Mouse (Mus musculus): ENCODE data around the gene Txnip. TPM values are rescaled to one million over a fixed set of nuclear protein-coding genes. Genes with fewer than 3 reads are reported as not detected.

Gene Txnip
- polyA plus RNA-seq, 1 experiment, result 1.2 TPM

- H3K36me3 ChIP-seq (ENCODE audit: control insufficient read depth, insufficient read depth), result no peaks in the 10 kb centered on the region
- H3K79me3 ChIP-seq (ENCODE audit: low read depth), result no peaks in the 10 kb centered on the region
- H3ac ChIP-seq (ENCODE audit: control insufficient read depth, insufficient read length, low read depth), result no peak overlapping the region
- H3K27me3 ChIP-seq (ENCODE audit: control insufficient read depth, insufficient read depth, insufficient read length), result no peaks in the 10 kb centered on the region
- TF ChIP-seq MYOG (IDR thresholded peaks at IDR 0.05; ENCODE audit: control insufficient read depth, extremely low read depth, insufficient read length) (no peak), MAX (IDR thresholded peaks at IDR 0.05) (no peak), CEBPB (IDR thresholded peaks at IDR 0.05; ENCODE audit: low read depth) (no peak), CTCF (IDR thresholded peaks at IDR 0.05; ENCODE audit: control insufficient read depth, insufficient read depth, insufficient read length) (no peak), FOSL1 (IDR thresholded peaks at IDR 0.05; ENCODE audit: insufficient read depth, low read length, poor library complexity, severe bottlenecking) (no peak), MYOD1 (IDR thresholded peaks at IDR 0.05; ENCODE audit: control insufficient read depth, insufficient read length, low read depth) (no peak), USF1 (IDR thresholded peaks at IDR 0.05; ENCODE audit: low read depth) (no peak)
- H3K4me3 ChIP-seq (ENCODE audit: insufficient read depth, poor library complexity, severe bottlenecking), result no peak overlapping the region
- H3K79me2 ChIP-seq (ENCODE audit: control insufficient read depth, insufficient read depth), result no peaks in the 10 kb centered on the region
These were observed 2.4 kb downstream of the Txnip start for GRCm38 (mm10) chr3:96559911-96560850.

- no peaks in the 10 kb centered on the region for H3K79me3 ChIP-seq (ENCODE audit: low read depth)
- no peaks in the 10 kb centered on the region for H3K79me2 ChIP-seq (ENCODE audit: control insufficient read depth, insufficient read depth)
- no peak overlapping the region for H3ac ChIP-seq (ENCODE audit: control insufficient read depth, insufficient read length, low read depth)
- no peak overlapping the region for H3K4me3 ChIP-seq (ENCODE audit: insufficient read depth, poor library complexity, severe bottlenecking)
- TF ChIP-seq FOSL1 (IDR thresholded peaks at IDR 0.05; ENCODE audit: insufficient read depth, low read length, poor library complexity, severe bottlenecking), result no peak
- H3K27me3 ChIP-seq (ENCODE audit: control insufficient read depth, insufficient read depth, insufficient read length), result no peaks in the 10 kb centered on the region
- no peaks in the 10 kb centered on the region for H3K36me3 ChIP-seq (ENCODE audit: control insufficient read depth, insufficient read depth)
These were observed 3.3 kb downstream of the Txnip start for GRCm38 (mm10) chr3:96560881-96561668.

- Histone ChIP-seq H3K79me3 (ENCODE audit: low read depth) (no peaks in the 10 kb centered on the region), H3K4me3 (ENCODE audit: insufficient read depth, poor library complexity, severe bottlenecking) (no peak overlapping the region), H3K36me3 (ENCODE audit: control insufficient read depth, insufficient read depth) (no peaks in the 10 kb centered on the region), H3ac (ENCODE audit: control insufficient read depth, insufficient read length, low read depth) (no peak overlapping the region), H3K27me3 (ENCODE audit: control insufficient read depth, insufficient read depth, insufficient read length) (no peaks in the 10 kb centered on the region), H3K79me2 (ENCODE audit: control insufficient read depth, insufficient read depth) (no peaks in the 10 kb centered on the region)
- no peak for TF ChIP-seq CEBPB (IDR thresholded peaks at IDR 0.05; ENCODE audit: low read depth)
- TF ChIP-seq MAX (IDR thresholded peaks at IDR 0.05), result no peak
- no peak for TF ChIP-seq CTCF (IDR thresholded peaks at IDR 0.05; ENCODE audit: control insufficient read depth, insufficient read depth, insufficient read length)
- no peak for TF ChIP-seq USF1 (IDR thresholded peaks at IDR 0.05; ENCODE audit: low read depth)
- no peak for TF ChIP-seq MYOG (IDR thresholded peaks at IDR 0.05; ENCODE audit: control insufficient read depth, extremely low read depth, insufficient read length)
- TF ChIP-seq FOSL1 (IDR thresholded peaks at IDR 0.05; ENCODE audit: insufficient read depth, low read length, poor library complexity, severe bottlenecking), result no peak
- no peak for TF ChIP-seq MYOD1 (IDR thresholded peaks at IDR 0.05; ENCODE audit: control insufficient read depth, insufficient read length, low read depth)
These were observed 4.4 kb downstream of the Txnip start for GRCm38 (mm10) chr3:96561946-96562681.

- TF ChIP-seq MAX (IDR thresholded peaks at IDR 0.05), result no peak
- TF ChIP-seq MYOG (IDR thresholded peaks at IDR 0.05; ENCODE audit: control insufficient read depth, extremely low read depth, insufficient read length), result no peak
- no peak for TF ChIP-seq CEBPB (IDR thresholded peaks at IDR 0.05; ENCODE audit: low read depth)
- no peak for TF ChIP-seq FOSL1 (IDR thresholded peaks at IDR 0.05; ENCODE audit: insufficient read depth, low read length, poor library complexity, severe bottlenecking)
- TF ChIP-seq USF1 (IDR thresholded peaks at IDR 0.05; ENCODE audit: low read depth), result no peak
- no peak for TF ChIP-seq MYOD1 (IDR thresholded peaks at IDR 0.05; ENCODE audit: control insufficient read depth, insufficient read length, low read depth)
- TF ChIP-seq CTCF (IDR thresholded peaks at IDR 0.05; ENCODE audit: control insufficient read depth, insufficient read depth, insufficient read length), result no peak
- Histone ChIP-seq H3K79me2 (ENCODE audit: control insufficient read depth, insufficient read depth) (no peaks in the 10 kb centered on the region), H3K79me3 (ENCODE audit: low read depth) (no peaks in the 10 kb centered on the region), H3K36me3 (ENCODE audit: control insufficient read depth, insufficient read depth) (no peaks in the 10 kb centered on the region), H3K27me3 (ENCODE audit: control insufficient read depth, insufficient read depth, insufficient read length) (no peaks in the 10 kb centered on the region), H3ac (ENCODE audit: control insufficient read depth, insufficient read length, low read depth) (no peak overlapping the region), H3K4me3 (ENCODE audit: insufficient read depth, poor library complexity, severe bottlenecking) (no peak overlapping the region)
These were observed 5.5 kb downstream of the Txnip start for GRCm38 (mm10) chr3:96563267-96563666.

GRCm38 (mm10) chr3:96563911-96564632 lies 6.3 kb downstream of the Txnip start:
- H3K79me2 ChIP-seq (ENCODE audit: control insufficient read depth, insufficient read depth), result no peaks in the 10 kb centered on the region
- H3K79me3 ChIP-seq (ENCODE audit: low read depth), result no peaks in the 10 kb centered on the region
- H3K36me3 ChIP-seq (ENCODE audit: control insufficient read depth, insufficient read depth), result no peaks in the 10 kb centered on the region
- TF ChIP-seq CTCF (IDR thresholded peaks at IDR 0.05; ENCODE audit: control insufficient read depth, insufficient read depth, insufficient read length) (no peak), MAX (IDR thresholded peaks at IDR 0.05) (no peak), CEBPB (IDR thresholded peaks at IDR 0.05; ENCODE audit: low read depth) (no peak), MYOG (IDR thresholded peaks at IDR 0.05; ENCODE audit: control insufficient read depth, extremely low read depth, insufficient read length) (no peak), MYOD1 (IDR thresholded peaks at IDR 0.05; ENCODE audit: control insufficient read depth, insufficient read length, low read depth) (no peak), USF1 (IDR thresholded peaks at IDR 0.05; ENCODE audit: low read depth) (no peak), FOSL1 (IDR thresholded peaks at IDR 0.05; ENCODE audit: insufficient read depth, low read length, poor library complexity, severe bottlenecking) (no peak)
- no peak overlapping the region for H3ac ChIP-seq (ENCODE audit: control insufficient read depth, insufficient read length, low read depth)
- no peak overlapping the region for H3K4me3 ChIP-seq (ENCODE audit: insufficient read depth, poor library complexity, severe bottlenecking)
- no peaks in the 10 kb centered on the region for H3K27me3 ChIP-seq (ENCODE audit: control insufficient read depth, insufficient read depth, insufficient read length)
